Mouse (Mus musculus) left cerebral cortex, adult 18-20 months (tissue): ENCODE measurements around the gene Prrt1. TPM values are rescaled to one million over a fixed set of nuclear protein-coding genes. Genes with fewer than 3 reads are reported as not detected.

ENCODE experiments used
- DNase-seq, 2 experiments: peaks; one replicate each; pipeline ENCODE4 v3.0.0; 2021 to 2022; ENCODE audit warnings: low spot score in 2 of 2, mixed read lengths in 1 of 2
- total RNA-seq, 2 experiments: library from RNA; stranded (reverse); gene quantifications; 2 replicates each; pipeline ENCODE4 v1.2.3; 2021

Prrt1 gene
- total RNA-seq, 2 experiments from 2014 or later, result 131 to 147 TPM

DNA sequence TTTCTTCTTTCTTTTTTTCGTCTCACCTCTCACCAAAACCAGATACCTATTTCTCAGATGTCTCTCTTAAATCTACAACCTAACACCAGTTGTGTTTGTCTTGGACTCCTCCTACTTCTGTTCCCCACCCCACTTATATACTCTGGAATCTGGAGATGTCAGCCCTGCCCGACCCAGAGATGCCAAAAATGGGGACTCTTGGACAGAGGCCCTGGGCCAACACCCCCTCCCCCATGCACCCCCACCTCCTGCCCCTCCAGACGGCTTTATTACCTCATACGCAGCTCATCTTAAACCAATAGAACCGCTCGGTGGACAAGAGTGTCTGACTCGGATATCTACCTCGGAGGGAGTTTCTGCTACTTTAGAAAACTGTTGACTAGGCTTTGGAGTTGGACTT, 33.2 kb upstream of the Prrt1 start:
- DNase-seq, result no peak

DNA sequence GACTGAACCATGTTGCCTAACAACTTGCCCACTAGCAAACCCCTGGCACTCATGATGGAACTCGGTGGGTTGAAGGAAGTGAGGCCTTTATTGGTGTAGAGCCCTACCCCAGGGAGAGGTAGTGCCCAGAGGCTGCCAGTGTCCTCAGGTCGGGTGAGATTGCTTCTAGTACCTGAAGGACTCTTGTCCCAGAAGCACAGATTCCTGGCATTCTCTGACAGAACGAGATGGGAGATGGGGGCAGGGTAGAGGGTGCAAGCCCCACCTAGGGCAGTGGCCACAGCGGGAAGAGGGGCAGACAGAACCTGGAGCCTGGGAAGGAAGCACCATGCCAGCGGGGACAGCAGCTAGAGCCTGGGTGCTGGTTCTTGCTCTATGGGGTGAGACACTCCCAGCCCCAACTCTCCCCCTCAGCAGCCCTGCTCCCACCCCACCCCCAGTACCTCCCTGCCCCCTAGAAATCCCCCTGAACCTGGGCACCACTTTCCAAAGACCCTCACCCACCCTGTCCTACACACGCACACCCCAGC, 31.7 kb upstream of the Prrt1 start, which contains the start of gene Ager:
TSS of gene Ager (plus strand) at position 297 of the 530 bp plus-strand sequence.
- DNase-seq, result no peak

DNA sequence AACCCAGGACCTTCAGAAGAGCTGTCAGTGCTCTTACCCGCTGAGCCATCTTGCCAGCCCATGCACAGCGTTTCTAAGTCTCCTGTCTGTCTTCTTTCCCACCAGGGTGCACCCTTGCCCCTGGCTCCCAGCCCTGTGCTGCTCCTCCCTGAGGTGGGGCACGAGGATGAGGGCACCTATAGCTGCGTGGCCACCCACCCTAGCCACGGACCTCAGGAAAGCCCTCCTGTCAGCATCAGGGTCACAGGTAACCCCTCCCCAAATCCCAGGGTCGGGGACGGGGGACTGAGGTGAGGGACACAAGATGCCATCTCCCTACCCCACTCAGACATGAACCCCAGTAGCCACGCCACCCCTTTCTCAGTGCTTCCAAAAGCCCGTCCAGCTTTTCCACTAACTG, 29.4 kb upstream of the Prrt1 start:
- no peak for DNase-seq

DNA sequence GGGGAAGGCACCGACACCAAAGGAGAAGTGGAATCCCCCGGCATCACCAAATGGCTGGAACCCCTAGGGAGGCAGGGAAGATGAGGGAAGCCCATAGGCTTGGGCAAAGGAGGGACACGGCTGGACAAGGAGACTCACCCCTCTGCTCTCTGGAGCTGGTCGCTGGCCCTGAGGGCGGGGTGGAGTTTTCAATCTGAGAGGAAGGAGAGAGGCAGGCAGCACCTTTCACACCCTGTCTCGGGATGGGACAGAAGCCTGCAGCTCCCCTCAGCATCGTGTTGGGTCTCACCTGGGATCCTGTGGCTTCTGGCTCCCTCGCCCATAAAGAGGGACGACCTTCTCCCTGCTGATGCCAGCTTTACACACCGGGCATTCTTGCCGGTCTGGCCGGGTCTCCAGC, 27.5 kb upstream of the Prrt1 start:
- no peak for DNase-seq

DNA sequence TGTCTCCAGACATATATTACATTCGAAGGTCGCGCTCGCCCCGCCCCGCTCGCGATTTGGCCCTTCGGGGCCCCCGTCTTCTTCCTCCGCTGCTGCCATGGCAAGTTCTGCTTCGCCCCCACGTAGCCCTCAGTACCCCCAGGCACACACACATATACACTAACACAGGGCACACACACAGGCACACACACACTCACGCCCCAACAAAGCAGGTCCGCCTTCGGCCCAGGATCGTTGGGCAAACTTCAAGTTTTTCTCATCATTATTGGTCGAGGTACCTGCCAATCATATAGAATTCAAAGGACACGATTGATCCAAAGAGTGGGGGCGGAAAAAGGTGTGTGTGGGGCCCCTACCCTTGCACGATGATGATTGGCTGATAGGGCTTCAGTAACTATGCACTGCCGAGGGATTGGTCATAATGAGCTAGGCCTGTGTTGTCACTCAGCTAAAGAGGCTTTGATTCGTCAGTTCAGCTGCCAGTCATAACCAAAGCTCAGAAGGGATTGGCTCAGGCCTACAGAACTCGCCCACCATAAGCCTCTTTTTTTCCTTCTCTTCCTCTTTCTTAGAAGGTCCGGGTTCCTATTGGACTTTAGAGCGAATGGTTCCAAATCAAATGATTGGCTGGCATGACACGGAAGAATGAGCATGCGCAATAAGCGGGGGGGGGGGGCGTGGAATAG, 25.8 kb upstream of the Prrt1 start, which contains the start of gene Rnf5:
TSS of gene Rnf5 (minus strand) at position 316 of the 686 bp plus-strand sequence.
- peak; percentile 98 to 100 for DNase-seq

DNA sequence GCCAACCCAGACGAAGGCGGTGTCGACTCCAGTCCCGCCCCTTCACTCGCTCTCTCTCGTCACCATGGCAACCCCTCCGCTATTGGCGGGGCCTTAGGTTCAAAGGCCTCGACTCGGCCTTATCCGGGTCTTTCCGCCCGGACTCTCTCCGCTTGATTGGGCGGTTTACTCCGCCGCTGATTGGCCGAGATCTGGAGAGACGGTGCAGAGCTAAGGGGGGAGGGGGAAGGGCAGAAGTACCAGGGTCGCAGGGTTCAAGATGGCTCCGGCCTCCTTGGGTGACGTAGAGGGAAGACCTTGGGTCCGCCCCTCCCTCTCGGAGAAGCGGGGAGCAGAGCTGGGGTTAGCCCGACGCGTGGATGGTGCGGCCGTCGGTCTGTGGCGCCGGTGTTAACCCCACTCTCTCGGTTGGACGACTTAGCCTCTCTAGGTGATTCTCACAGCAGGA, 25.2 kb upstream of the Prrt1 start, which contains the start of gene Agpat1:
TSS of gene Agpat1 (plus strand) at position 202 of the 448 bp plus-strand sequence.
- peak; percentile 97 for DNase-seq

DNA sequence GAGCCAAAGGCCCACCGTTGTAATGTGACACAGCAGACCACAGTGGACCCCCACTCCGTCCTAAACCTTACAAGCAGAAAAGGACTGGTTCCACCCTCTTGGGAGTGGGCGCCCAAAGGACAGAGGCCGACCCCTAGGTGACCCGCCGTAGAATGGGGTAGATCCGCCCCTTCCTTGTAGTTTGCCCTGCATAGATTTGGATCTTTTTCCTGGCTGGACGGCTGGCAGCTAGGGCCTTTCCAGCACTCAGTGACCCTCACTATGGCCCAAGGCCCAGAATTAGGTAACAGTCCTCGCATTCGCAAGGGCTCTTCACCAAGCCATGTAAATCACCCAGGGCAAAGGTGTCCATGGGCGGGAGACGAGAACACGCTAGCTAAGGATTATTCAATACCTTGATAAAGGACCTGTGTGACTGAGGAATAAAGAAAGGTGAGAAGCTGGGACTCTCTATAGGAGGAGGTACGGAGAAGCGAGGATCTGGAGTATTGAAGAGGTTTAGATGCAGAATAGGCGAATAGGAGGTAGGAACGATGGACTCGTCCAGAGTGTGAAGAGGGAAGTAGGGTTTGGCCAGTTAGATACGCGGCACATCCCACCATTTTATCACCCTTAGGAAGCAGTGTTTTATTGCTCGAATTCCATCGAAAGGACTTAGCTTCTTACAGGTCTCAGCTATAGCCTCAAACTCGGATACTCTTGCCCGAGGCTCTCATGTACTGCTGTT, 24.7 kb upstream of the Prrt1 start:
- DNase-seq, result no peak

DNA sequence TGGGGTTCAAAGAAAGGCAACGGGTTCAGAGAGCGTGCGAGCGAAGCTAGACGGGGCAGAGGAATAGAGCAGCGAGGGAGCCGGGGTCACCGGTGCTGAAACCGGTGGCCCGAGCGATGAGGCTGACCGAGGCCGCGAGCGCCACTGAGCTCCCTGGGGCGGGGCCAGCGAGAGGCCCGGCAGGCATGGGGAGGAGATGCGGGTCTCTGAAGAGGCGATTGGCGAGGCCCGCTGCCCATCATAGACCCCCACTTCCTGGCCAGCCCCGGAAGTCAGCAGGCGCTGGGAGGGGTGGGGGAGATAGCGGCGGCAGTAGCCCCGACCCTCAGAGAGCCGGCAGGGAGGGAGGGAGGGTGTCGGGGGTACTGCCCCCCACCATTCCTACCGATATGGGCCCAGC, 23.7 kb upstream of the Prrt1 start:
- DNase-seq, result peak; percentile 97 to 99

DNA sequence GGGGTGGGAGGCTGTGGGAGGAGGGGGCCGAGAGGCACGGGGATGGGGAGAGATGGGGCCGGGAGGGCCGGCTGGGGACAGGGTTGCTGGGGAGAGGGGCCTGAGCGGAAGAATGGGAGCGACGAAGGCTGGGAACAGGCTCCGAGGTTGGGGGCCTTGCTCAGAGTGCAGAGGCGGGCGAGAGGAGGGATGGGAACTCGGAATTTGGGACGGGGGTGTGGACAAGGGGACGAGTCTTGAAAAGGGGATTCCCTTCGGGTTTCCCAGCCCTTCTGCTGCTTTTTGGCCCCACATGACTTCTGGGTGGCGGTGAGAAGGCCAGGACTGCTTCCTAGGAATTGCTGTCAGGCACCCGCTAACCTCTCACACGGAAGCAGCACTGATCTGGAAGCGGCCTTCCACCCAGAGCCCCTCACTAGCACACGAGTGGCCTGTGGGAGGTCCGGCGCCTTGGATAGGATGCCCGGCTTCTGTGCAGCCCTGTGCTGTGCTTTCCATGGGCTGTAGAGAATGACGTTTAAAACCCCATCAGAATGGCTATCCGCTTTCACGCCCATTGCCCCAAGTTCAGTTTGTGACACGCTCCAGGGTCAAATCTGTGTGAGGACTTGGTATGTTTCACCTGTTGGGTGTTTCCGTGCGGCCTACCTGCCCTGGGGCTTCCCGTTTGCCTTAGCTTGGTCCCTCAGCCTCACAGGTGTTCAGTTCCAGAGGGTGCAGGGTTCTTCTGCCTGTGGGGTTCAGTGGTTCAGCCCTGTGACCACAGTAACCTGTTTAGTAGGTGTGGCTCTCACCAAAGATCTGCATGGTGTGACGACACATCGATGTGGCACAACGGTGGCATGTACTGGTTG, 22.9 kb upstream of the Prrt1 start:
- DNase-seq, result no peak

DNA sequence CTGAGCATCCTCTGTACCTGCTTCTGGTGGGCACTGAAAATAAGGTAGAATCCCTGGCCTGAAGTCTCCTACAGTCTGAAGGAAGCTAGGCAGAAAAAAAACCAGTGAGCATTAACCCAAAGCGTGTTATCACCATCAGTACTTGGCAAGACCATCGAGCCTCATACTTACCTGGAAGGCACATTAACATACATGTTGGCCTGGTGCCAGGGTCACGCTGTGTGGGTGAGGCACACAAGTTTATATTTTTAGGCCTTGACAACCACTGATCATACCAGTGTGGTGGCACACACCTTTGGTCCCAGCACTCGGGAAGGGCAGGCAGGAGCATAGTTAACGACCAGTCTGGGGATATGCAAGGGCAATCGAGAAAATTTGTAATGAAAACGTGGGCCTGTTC, 21.3 kb upstream of the Prrt1 start:
- no peak for DNase-seq

DNA sequence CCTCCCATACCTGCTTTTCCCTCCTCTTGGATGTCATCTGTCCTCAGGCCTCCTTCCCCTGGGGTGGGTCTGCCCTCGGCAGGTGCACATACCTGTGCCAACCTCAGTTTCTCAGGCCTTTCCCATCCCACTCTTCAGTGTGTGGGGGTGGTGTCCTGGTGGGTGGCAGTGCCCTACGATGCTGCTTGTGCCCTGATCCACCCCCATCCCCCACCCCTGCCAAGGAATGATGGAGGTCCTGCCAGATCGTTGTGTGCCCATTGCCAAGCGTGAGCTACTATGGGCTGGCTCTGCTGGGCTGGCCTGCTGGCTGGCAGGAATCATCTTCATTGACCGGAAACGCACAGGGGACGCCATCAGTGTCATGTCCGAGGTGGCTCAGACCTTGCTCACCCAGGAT, 18.3 kb upstream of the Prrt1 start:
- no peak for DNase-seq

DNA sequence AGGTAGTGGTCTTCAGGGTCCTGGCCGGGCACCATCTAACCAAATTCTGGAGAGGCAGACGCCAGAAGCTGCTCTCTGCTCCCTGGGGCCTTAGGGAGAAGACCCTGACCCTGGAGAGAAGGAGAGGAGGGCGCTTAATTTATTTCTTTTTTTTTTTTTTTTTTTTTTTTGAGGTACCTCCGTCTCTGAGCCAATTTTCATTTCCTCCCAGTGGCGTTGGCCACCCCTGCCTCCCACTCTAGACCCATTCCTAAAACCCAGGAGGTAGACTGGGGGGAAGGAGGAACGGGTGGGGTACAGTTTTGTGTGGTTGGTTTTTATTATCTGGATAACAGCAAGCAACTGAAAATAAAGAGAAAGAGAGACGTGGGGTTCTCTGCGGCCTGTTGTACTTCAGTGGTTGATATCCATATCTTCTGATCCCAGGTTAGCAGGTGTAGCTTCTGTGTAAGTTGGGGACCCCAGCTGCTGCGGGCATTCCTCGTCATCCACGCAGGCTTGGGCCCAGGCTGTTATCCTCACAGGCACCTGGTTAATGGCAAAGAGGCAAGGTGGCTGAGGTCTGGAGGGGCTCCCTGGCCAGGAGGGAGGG, 16.2 kb upstream of the Prrt1 start:
- DNase-seq, result no peak

DNA sequence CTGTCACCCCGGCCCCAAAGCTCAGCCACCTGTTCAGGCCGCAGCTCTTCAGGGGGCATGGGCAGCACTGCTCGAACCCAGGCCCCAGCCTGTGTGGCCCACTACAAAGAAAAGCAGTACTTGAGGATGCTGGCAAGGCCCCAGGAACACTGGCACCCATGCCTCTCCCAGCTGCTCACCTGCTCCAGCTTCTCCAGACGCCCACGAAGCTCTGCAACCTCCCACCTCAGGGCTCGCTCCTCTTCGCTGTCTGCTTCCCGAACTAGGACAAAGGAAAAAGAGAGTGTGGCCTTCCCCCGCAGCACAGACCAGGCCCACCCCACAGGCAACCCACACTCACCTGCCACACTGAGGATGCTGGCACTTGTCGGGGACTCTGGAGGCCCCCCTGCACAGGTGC, 15.5 kb upstream of the Prrt1 start:
- peak in 1 of 2 experiments; percentile 39 for DNase-seq

DNA sequence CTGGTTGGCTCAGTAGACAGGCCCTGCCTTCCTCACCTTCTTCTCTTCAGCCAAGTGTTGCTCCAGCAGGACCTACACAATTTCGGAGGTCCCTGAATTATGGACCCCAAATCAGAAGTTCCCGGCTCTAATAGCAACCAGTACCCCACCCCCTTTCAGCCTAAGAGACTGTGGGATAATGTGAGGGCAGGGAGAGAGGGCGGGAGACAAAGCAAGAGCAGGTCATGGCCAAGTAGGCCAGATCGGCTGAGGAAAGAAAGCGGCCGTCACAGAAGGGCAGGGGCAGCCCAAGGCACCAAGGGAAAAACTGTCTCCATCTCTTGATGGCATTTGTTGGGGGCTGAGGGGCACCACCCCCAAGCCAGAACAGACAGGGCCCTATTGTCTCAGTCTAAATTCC, 13.5 kb upstream of the Prrt1 start, which contains the start of gene Egfl8:
TSS of gene Egfl8 (minus strand) at position 101 of the 400 bp plus-strand sequence.
- DNase-seq, result no peak

DNA sequence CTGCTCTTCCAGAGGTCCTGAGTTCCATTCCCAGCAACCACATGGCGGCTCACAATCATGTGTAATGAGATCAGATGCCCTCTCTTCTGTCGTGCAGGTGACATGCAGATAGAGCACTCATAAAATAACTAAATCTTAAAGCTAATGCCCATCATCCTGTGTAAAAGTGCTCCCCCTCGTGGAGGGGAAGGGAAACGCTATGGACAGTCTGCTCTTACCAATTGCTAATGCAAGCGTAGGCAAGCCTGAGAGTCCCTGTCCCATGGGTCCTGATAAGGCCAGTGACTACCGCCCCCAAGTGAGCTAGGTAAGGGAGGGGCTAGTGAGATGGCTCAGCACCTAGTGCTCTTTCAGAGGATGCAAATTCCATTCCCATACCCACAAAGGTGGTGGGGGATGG, 10.3 kb upstream of the Prrt1 start:
- peak in 1 of 2 experiments; percentile 64 for DNase-seq

DNA sequence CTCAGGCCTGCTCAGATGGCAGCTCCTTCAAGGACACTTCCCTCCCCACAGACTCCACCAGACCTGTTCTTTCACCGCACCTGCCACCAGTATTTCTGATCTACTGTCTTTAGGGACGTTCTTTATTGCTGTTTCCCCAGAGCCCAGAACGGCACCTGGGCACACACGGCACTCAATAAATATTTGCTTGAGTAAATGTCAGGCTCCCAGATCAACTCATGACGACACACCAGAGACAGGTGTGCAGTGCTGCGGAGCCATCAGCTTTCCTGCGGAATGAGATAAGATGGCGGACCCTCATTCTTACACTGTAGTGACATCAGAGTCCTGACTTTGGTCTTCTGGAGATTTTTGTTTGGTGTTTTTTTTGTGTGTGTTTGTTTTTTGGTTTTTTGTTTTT, 8.3 kb upstream of the Prrt1 start:
- DNase-seq, result no peak

DNA sequence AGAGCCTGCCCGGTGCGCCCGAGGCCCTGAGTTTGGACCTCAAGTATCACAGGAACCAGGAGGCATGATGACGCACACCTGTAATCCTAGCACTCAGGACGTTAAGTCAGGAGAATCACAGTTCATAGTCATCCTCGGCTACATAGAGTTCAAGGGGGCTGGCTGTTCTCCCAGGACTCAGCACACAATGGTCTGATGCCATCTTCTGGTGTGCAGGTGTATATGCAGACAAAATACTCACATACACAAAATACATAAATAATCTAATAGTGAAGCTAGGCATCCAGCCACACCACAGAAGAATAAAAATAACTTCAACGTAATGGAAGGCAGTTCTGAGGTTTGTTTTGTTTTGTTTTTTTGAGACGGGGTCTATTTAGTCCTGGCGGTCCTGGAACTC, 6.2 kb upstream of the Prrt1 start:
- DNase-seq, result no peak

DNA sequence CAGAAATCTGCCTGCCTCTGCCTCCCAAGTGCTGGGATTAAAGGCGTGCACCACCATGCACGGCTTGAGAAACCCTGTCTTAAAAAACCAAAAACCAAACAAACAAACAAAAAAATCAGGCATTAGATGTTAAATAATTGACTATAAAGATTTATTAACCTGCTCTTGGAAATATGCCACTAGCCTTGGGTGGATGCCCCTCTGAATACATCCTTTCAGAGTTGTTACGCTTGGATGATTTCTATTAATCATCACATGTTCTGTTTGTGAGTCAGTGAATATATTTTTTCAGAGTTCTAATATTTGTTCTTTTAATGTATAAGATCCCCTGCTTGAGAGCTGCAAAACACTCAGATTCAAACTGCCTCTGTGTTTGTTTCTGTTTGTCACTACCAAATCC, 4.4 kb upstream of the Prrt1 start:
- DNase-seq, result no peak

DNA sequence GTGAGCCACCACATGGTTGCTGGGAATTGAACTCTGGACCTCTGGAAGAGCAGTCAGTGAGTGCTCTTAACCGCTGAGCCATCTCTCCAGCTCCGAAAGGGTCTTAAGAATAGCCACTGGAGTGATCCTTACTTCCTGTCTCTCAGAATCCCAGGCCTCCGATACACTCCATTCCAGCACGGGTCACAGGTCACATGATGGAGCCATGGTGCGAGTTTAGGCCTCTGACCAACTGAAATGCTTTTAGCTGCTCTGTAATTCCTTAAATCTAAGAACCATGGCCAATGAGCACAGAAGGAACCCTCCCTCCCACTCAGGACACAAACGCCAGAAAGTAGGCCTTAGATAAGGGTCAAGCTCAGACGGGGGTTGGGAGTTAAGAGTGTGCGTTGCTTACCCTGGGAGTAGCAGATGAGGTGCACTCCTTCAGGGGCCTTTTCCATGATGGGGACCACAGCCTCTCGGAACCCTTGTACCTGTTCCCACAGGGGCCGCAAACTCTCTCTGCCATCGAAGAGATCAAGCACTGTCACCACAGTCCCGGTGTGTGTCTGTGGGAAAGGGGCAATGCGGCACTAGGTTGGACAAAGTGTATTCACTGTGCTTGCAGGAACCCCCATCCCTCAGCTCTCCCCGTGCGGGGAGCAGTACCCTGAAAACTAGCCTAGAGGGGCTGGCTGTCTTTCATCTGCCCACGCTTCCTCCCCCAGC, 3.1 kb upstream of the Prrt1 start:
- no peak for DNase-seq

DNA sequence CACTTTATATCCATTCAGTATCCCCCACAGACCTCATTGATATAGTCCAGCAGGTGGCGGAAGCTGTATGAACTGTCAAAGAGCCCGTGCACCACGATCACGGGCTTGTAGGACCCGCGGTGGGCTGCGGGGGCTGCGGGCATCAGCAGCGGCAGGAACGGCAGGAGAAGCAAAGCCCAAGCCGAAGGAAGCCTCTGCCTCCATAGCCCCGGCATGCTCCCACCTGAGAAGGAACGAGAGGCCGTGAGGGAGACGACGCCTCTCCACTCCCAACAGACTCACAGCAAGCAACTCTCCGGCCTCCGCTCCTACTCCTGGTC, 2.6 kb upstream of the Prrt1 start:
- no peak for DNase-seq
